Mouse (Mus musculus): ENCODE measurements at regions not wholly inside any gene's neighbourhood (a gene's known extent, or its start where the extent isn't known, plus 50 kb on each side); places are given as distances from the start of the nearest gene placed in this dataset.

- TF ChIP-seq CTCF (IDR thresholded peaks at IDR 0.05; ENCODE audit: control insufficient read depth, insufficient read depth, insufficient read length) (peak; percentile 20), FOSL1 (IDR thresholded peaks at IDR 0.05; ENCODE audit: insufficient read depth, low read length, poor library complexity, severe bottlenecking) (no peak), MAX (IDR thresholded peaks at IDR 0.05) (no peak)
These were observed 162.8 kb upstream of the Slc24a5 start for GRCm38 (mm10) chr2:124905076-124905475.
